Mouse (Mus musculus): Measurements from ENCODE around the gene Klc1. TPM values are rescaled to one million over a fixed set of nuclear protein-coding genes. Genes with fewer than 3 reads are reported as not detected.
"Not testable (repeated sequence)": the region's sequence is repeated elsewhere in the genome, so short reads cannot be mapped to it uniquely, and the experiment has no call there.

Klc1 gene
- 100 to 1,000 TPM; 826 to 832 TPM for total RNA-seq (2021)
- long read RNA-seq, experiment 1, transcript Klc1-201 (16 exons, 2,504 nt) = minor isoform, 8 of 806 reads
- long read RNA-seq, experiment 1, transcript Klc1-202 (14 exons, 2,272 nt) = major isoform, 203 of 806 reads
- long read RNA-seq, experiment 1, partial matches to known transcripts = 56 of 806 reads
- long read RNA-seq, experiment 1, other reads (novel, unspliced or antisense) = 530 of 806 reads
- long read RNA-seq, experiment 2, transcript Klc1-202 (14 exons, 2,272 nt) = major isoform, 230 of 950 reads
- long read RNA-seq, experiment 2, transcript Klc1-204 (16 exons, 2,268 nt) = minor isoform, 6 of 950 reads
- long read RNA-seq, experiment 2, transcript Klc1-201 (16 exons, 2,504 nt) = minor isoform, 9 of 950 reads
- long read RNA-seq, experiment 2, partial matches to known transcripts = 85 of 950 reads
- long read RNA-seq, experiment 2, other reads (novel, unspliced or antisense) = 613 of 950 reads

GRCm38 (mm10) chr12:111758381-111759175 lies at the start of gene Klc1:
Klc1 (plus strand) TSS chr12:111758849.
- peak; percentile 76 for DNase-seq (ENCODE audit: low spot score in 2 of 2)

- DNase-seq (ENCODE audit: low spot score in 2 of 2) = no peak
Measured at GRCm38 (mm10) chr12:111710091-111710490, 48.6 kb upstream of the Klc1 start.

DNA sequence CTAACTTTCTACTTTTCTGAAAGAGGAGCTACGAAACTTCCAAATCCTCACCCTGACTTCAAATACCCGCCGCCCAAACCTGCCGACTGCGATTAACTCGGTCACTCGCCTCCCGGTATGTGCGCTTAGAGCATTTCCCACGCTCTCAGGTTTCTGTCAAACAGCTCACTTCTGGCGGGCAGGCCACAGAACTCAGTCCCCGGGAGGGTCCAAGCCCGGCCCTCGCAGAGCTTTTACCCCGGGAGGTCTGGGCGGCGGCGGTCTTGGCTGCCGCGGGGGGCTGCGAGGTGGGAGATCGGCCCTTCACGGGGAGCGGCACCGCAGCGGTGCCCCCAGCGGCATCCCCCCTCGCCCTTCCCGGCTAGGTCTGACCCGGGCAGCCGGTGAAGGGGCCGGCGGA lies 46.2 kb upstream of the Klc1 start:
- DNase-seq (ENCODE audit: low spot score in 2 of 2) = no peak

DNA sequence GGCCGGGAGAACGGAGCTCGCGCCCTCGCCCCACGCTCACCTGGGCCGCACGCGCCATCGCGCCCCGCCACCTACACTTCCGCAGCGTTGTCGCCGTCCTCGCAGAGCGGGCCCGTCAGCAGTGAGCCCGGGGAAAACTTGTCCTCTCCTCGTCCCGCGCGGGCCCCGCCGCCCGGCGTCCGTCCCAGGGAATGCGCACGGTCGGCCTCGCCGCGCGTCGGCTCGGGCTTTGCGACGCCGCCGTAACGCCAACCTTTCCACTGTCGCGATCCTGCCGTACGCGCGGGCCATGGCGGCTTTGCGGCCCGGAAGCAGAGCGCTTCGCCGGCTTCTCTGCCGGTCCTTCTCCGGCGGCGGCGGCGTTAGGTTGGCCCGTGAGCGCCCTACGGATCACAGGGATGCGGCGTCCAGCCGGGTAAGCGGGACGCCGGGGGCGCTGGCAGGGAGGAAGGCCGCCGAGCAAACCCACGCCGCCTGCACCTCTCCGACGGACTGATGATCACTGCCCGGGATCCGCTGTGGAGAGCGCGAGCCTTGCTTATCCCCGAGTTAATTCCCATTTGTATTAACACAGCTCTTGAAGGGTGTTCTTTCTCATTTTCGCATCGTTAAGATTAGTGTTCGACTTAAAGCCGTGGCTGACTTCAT lies 45.5 kb upstream of the Klc1 start, which contains the start of the genes Bag5 and Apopt1:
TSS of gene Bag5 (minus strand) at position 254 of the 648 bp plus-strand sequence.
TSS of gene Apopt1 (plus strand) at position 258 of the 648 bp plus-strand sequence.
- peak; percentile 89 to 93 for DNase-seq (ENCODE audit: low spot score in 2 of 2)

DNA sequence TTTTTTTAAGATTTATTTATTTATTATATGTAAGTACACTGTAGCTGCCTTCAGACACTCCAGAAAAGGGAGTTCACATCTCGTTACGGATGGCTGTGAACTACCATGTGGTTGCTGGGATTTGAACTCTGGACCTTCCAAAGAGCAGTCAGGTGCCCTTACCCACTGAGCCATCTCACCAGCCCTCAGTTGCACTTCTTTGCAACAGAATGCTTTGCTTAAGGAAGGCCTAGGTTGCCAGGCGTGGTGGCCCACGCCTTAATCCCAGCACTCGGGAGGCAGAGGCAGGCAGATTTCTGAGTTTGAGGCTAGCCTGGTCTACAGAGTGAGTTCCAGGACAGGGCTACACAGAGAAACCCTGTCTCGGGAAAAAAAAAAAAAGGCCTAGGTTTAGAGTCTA lies 44.8 kb upstream of the Klc1 start:
- DNase-seq (ENCODE audit: low spot score in 2 of 2) = not testable (repeated sequence)

GRCm38 (mm10) chr12:111716505-111716904 lies 42.1 kb upstream of the Klc1 start:
- no peak for DNase-seq (ENCODE audit: low spot score in 2 of 2)

- no peak for DNase-seq (ENCODE audit: low spot score in 2 of 2)
Measured at GRCm38 (mm10) chr12:111718656-111719055, 40.0 kb upstream of the Klc1 start.

GRCm38 (mm10) chr12:111720222-111720621 lies 38.4 kb upstream of the Klc1 start:
- DNase-seq (ENCODE audit: low spot score in 2 of 2) = no peak

- DNase-seq (ENCODE audit: low spot score in 2 of 2) = peak; percentile 37 to 54
Measured at GRCm38 (mm10) chr12:111722654-111723053, 36.0 kb upstream of the Klc1 start.

DNA sequence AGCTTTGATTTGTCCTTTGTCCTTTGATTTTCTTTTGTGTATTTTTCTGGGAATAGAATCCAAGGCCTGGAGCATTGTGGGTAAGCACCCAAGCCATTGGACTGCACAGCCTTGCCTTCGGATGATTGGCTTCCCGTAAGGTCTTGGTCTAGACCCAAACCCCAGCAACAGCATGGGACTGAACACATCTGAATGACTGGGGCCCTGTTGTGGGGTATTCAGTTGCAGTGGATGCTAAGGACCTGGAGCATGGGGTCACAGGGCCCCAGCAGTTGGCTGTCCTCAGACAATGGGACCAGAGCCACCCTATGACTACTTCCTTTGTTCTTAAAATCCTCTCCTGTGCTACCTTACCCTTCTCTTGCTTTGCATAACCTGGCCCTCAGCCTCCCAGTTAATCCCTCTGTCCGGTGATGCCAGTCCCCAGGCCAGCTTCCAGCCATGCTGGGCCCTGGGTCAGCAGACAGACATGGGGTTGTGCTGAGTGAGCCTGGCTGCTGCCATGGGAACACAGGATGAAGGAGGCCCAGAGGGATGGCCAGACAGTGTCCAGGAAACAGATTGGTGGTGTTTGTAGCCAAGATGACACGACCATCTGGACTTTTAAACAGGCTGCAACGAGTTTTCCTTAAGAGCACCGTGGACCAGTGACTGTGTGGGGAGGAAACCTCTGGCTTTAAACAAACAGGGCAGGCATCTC lies 33.9 kb upstream of the Klc1 start:
- DNase-seq (ENCODE audit: low spot score in 2 of 2) = peak in 1 of 2 experiments; percentile 21

- peak; percentile 61 to 70 for DNase-seq (ENCODE audit: low spot score in 2 of 2)
Measured at GRCm38 (mm10) chr12:111725338-111726121, 33.1 kb upstream of the Klc1 start.

DNA sequence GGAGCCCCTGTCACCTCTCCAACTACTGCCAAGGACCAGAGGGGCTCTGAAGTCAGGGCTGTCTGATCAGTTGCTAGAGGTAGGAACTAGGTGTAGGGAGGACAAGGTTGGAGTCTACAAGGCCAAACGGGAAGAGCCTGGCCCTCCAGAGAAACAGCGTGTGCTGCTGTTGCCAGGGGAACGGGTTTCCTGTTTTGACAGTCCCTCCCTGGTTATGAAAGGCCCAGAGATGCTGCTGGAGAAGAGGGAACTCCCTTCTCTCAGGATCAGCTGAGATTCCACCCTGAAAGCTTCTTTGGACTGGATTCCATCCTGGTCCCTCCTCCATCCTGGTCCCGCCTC lies 32.6 kb upstream of the Klc1 start:
- peak in 1 of 2 experiments; percentile 53 for DNase-seq (ENCODE audit: low spot score in 2 of 2)

DNA sequence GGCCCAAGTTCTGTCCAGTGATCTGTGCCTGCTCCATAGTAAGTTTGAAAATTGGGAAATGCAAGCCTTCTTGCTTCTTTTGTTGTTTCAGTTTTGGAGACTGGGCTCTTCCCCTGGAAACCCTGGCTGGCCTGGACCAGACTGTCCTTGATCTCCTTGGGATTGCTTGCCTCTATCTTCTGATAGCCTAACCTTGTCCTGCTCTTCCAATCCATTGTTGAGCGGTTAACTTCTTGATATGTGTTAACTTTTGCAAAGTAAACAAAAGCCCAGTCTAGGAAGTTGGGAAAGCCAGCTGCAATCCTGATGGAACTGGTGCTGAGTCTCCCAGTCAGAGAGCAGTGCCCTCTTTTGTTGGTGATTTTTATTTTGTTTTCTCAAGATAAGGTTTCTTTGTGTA lies 30.7 kb upstream of the Klc1 start:
- no peak for DNase-seq (ENCODE audit: low spot score in 2 of 2)

- peak; percentile 84 to 87 for DNase-seq (ENCODE audit: low spot score in 2 of 2)
Measured at GRCm38 (mm10) chr12:111731822-111732807, 26.5 kb upstream of the Klc1 start.

- DNase-seq (ENCODE audit: low spot score in 2 of 2) = no peak
Measured at GRCm38 (mm10) chr12:111732921-111733320, 25.7 kb upstream of the Klc1 start.

GRCm38 (mm10) chr12:111734912-111735311 lies 23.7 kb upstream of the Klc1 start:
- no peak for DNase-seq (ENCODE audit: low spot score in 2 of 2)

DNA sequence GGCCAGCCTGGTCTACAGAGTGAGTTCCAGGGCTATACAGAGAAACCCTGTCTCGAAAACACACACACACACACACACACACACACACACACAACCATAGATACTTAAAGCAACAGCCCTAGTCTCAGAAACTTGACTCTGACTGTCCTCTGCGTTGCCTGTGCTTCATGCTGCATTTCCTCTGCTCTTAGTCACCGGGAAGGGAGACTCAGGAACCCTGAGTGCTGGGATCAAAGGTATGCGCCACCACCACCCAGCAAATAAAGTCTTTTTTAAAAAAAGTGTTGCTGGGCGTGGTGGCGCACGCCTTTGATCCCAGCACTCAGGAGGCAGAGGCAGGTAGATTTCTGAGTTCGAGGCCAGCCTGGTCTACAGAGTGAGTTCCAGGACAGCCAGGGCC lies 22.0 kb upstream of the Klc1 start:
- not testable (repeated sequence) for DNase-seq (ENCODE audit: low spot score in 2 of 2)

DNA sequence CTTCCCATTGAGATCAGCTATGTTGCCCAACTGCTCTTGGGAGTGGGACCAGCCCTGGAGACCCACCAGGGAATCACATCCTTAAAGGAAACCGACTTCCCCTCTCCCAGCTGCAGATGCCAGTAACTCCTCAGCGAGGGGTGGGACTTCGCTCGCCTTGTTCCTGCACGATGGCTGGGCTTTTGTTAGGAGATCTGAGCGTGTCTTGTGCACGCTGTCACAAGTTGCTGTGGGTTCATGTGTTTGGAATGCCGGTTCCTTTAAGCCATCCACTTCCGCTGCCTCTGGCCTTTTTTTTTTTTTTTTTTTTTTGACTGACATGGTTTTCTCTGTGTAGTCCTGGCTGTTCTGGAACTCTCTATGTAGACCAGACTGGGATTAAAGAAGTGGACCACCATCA lies 21.3 kb upstream of the Klc1 start:
- DNase-seq (ENCODE audit: low spot score in 2 of 2) = no peak

DNA sequence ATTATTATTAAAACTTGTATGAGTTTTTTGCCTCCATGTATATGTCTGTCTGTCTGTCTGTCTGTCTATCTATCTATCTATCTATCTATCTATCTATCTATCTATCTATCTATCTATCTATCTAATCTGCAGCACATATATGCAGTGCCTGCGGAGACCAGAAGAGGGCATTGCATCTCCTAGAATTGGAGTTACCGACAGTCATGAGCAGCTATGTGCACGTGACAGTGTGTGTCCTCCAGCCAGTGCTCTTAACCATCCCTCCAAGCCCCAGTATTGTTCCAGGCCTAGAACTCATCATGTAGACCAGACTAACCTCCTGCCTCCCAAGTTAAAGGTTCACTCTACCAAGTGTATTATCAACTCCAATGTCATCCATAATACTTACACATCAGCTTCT lies 19.9 kb upstream of the Klc1 start:
- DNase-seq (ENCODE audit: low spot score in 2 of 2) = peak; percentile 43 to 49
